ENCODE assay signal across 11 mouse cellular contexts in the genomic region with DNA sequence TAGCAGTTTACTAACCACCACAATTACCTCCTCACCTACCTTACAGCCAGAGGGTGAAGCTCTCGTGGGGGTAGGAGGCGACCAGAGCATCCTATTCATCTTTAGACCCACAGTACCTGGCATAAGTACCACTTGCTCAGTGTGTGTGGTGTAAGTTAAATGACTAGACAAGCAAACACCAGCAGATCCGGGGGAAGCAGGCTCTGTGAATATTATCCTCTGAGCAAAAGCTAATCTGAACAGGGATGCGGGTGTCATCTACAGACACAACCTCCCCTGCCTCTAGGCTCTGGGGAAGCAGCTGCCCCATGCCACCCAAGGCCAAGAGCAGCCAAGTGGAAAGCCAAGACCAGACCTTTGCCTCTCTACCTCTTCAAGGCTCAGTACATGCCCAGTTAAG.
DNase-seq lines count a peak whose midpoint lies in the region; ATAC-seq and TF ChIP-seq lines count a peak whose summit lies in the region.
"Had no signal": no experiment of that assay in that cellular context is flagged by ENCODE, and none has a peak within 500 bp of the region (broad histone marks: within the 10 kb centered on the region; RNA-seq: fewer than 3 reads in every experiment).

No protein-coding gene starts in this region.

- H3K4me3 ChIP-seq in hindbrain, postnatal 0 days (ENCODE audit: low read length): no peak overlapping the region

- H3K4me2 ChIP-seq in hindbrain, postnatal 0 days (ENCODE audit: low read depth, low read length): 0 out of 2 replicates have a peak overlapping the region, but pooled peaks have one; percentile 11

- 58% methylated on average over 4 of the region's 4 CpGs for WGBS in hindbrain, postnatal 0 days

- H3K4me1 ChIP-seq in hindbrain, postnatal 0 days (ENCODE audit: insufficient read depth, low read length): peaks cover 8% of the 10 kb centered on the region; the same call in 1 of the 2 replicates

- no peaks in the 10 kb centered on the region for H3K27me3 ChIP-seq in hindbrain, postnatal 0 days (ENCODE audit: insufficient read depth, low read length)

- TF ChIP-seq CTCF in hindbrain, postnatal 0 days (IDR thresholded peaks at IDR 0.05; ENCODE audit: low read depth): no peak

- H3K36me3 ChIP-seq in hindbrain, postnatal 0 days (ENCODE audit: insufficient read depth, low read length): no peaks in the 10 kb centered on the region

- DNase-seq in layer of hippocampus, adult 18-20 months (ENCODE audit: low spot score in 2 of 2): peak; percentile 53 to 72
- DNase-seq in layer of hippocampus, postnatal 10 days (ENCODE audit: low spot score in 2 of 2): no peak
- DNase-seq in cerebellum, postnatal 25 days: peak; percentile 56 to 73
- DNase-seq in hindbrain, postnatal 0 days (ENCODE audit: low spot score): no peak
- peak; percentile 53 to 83 for DNase-seq in left cerebral cortex, postnatal 25 days (ENCODE audit: low spot score in 2 of 2)
- DNase-seq in thymus, postnatal 0 days (ENCODE audit: low spot score): no peak
- DNase-seq in adrenal gland, postnatal 4 days (ENCODE audit: low spot score in 2 of 2): no peak
- DNase-seq: adrenal gland, adult 2 months; heart, postnatal 10 days; thymus, adult 2 months had no signal

- intact Hi-C loops in left cerebral cortex, postnatal 25 days (cut with DNase I): loop anchor here (2.0 kb wide), 4 partner anchors 67 to 185 kb away; no protein-coding TSS in a partner anchor

- no peaks in the 10 kb centered on the region for H3K9me3 ChIP-seq in hindbrain, postnatal 0 days (ENCODE audit: low read length)

- H3K9ac ChIP-seq in hindbrain, postnatal 0 days (replicated peaks; ENCODE audit: low read length): no peak overlapping the region

- H3K27ac ChIP-seq in hindbrain, postnatal 0 days: peak overlapping the region; percentile 57

- 0 out of 2 replicates have a peak, but pooled peaks have one; percentile 22 for ATAC-seq in hindbrain, postnatal 0 days
- ATAC-seq in megakaryocyte progenitor cell, adult 5-6 weeks (replicated peaks; ENCODE audit: poor library complexity): no peak

Comparison
In these comparisons a context has a peak if more than half of its experiments do, and no peak if none do; other contexts are left out.
1. DNase-seq: peak in layer of hippocampus, adult 18-20 months (2 of 2), cerebellum, postnatal 25 days (2 of 2) and left cerebral cortex, postnatal 25 days (2 of 2); none in layer of hippocampus, postnatal 10 days (0 of 2), hindbrain, postnatal 0 days (single experiment), thymus, postnatal 0 days (single experiment) and adrenal gland, postnatal 4 days (0 of 2).